Mouse (Mus musculus) adrenal gland, adult 2 months (tissue): Measurements from ENCODE around the gene Iqcf6. TPM values are rescaled to one million over a fixed set of nuclear protein-coding genes. Genes with fewer than 3 reads are reported as not detected.
A peak's percentile ranks its signal among the peaks of the same experiment; 100 is the strongest.

Source experiments
- DNase-seq: peaks from one replicate; pipeline ENCODE4 v3.0.0; 2021
- polyA plus RNA-seq: library from polyadenylated mRNA; depleted of rRNA; stranded (reverse); fragments of >200 nt; gene quantifications from 2 replicates; pipeline ENCODE4 v1.2.3, GENCODE M21; 2012; rRNA removed
- total RNA-seq, 2 experiments: library from RNA; stranded (reverse); gene quantifications; 2 replicates each; pipeline ENCODE4 v1.2.3; 2021

Gene Iqcf6
- total and polyA plus RNA-seq, 3 experiments: not detected

DNA sequence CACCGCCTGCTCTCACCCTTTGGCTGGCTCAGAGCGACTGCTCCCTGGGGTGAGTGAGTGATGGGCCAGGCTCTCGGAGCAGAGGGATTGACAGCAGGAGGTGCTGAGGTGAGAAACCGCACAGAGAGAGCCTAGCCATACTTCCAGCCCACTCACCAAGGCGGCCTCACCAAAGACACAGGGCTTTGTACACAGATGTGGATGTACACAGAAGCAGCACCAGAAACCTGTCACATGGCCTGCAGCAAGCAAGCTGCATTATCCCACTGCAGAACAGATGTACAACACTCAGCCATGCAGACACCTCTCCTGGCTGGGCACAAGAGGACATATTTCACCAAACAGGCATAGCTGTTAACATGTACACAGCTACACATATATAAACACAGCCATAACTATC is 31.2 kb downstream of the Iqcf6 start:
- no peak for DNase-seq

- DNase-seq: no peak
These were observed 33.1 kb downstream of the Iqcf6 start for GRCm38 (mm10) chr9:106659441-106659840.

DNA sequence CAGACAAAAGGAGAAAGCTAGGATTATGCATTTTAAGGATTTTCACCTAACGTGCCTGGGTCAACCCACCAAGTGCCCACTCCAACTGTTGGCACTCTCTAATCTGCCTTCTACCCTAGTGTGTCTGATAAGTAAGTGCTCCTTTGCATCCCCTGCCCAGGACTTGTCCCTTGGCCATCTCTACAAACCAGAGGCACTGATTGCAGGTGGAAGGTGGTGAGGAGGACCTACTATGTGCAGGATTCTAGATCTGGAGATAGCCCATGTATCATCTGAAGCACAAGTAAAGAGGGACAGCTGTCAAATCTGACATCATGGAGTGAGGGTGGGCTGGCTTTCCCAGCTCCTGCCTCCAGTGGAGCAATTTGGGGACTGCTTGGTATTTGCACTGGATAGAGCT is 33.6 kb downstream of the Iqcf6 start:
- no peak for DNase-seq

GRCm38 (mm10) chr9:106663200-106663599 is 36.8 kb downstream of the Iqcf6 start:
- no peak for DNase-seq

DNA sequence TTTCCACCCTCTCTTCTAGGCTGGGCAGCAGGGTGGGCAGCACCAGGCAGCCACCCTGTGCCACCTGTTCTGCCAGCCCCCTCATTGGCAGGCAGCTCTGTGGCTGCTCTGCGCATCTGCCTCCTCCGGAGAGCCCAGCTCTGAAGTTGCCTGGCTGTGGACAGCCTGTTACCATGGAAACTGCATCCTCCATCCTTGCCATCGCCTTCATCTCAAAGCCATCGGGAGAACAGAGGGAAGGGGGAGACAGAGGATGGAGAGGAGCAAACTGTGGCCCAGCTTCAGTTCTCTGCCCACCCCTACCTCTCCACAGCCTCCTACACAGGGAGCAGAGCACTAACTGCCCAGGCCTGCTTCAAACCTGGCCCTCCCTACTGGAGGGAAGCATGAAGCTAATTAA is 38.1 kb downstream of the Iqcf6 start:
- DNase-seq: no peak

- DNase-seq: no peak
These were observed 38.5 kb downstream of the Iqcf6 start for GRCm38 (mm10) chr9:106664856-106665255.

- DNase-seq: no peak
These were observed 47.5 kb downstream of the Iqcf6 start for GRCm38 (mm10) chr9:106673860-106674259.

DNA sequence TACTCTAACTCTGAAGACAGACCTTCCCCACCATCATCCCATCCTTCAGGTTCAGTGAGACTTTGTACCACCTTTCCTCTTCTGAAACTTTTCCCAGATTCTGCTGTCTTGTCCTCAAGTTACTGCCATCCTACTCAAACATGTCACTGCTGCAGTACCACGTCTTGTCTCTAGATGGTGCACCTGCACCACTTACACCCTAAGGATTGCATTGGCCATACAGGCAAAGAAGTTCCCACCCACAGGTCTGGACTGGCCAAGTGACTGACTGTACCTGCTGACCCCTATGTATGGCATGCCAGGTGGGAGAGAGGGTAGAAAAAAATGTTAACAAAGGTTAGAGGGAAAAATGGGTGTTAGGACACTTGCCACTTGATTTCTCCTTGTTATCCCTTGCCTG is 49.1 kb downstream of the Iqcf6 start:
- DNase-seq: peak; percentile 83

- DNase-seq: no peak
These were observed 49.6 kb downstream of the Iqcf6 start for GRCm38 (mm10) chr9:106675965-106676364.

DNA sequence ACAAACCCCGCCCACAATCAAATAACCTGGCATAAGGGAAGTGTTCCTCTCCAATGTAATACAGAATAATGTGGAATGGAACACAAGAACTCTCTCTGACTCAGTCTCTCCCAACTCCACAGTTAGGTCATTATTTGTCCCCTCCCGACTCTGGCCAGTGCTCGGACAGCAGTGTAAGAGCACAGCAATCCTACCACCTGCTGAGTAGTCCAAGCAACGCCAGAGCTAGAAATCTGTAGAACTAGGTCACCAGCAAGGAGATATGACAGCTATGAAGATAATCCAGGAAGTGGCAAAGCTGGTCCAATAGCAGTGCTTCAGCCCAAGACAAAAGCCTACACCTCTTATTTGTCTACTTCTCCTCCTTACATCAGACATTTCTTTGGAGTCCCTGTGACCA is 50.2 kb downstream of the Iqcf6 start:
- no peak for DNase-seq

Other genes with a start within 250 kb of the Iqcf6 start
- gene Rpl29, start 197.1 kb upstream of the Iqcf6 start, total RNA-seq: 100 to 1,000 TPM; 391 to 419 TPM
- gene Rpl29, start 197.1 kb upstream of the Iqcf6 start, polyA plus RNA-seq: 183 and 201 TPM in 2 replicates
- 10 to 100 TPM; 12.2 to 16.9 TPM for gene Acy1, start 188.3 kb upstream of the Iqcf6 start, total RNA-seq
- 11.0 and 14.8 TPM in 2 replicates for gene Acy1, start 188.3 kb upstream of the Iqcf6 start, polyA plus RNA-seq
- gene Abhd14b, start 179.1 kb upstream of the Iqcf6 start, total RNA-seq: 10 to 100 TPM; 32.6 to 46.6 TPM
- gene Abhd14b, start 179.1 kb upstream of the Iqcf6 start, polyA plus RNA-seq: 144 and 175 TPM in 2 replicates
- 10 to 100 TPM; 18.8 to 25.9 TPM for gene Abhd14a, start 178.9 kb upstream of the Iqcf6 start, total RNA-seq
- gene Abhd14a, start 178.9 kb upstream of the Iqcf6 start, polyA plus RNA-seq: 29.0 and 33.9 TPM in 2 replicates
- gene Pcbp4, start 173.3 kb upstream of the Iqcf6 start, total RNA-seq: 10 to 100 TPM; 17.5 to 28.6 TPM
- 56.4 and 90.6 TPM in 2 replicates for gene Pcbp4, start 173.3 kb upstream of the Iqcf6 start, polyA plus RNA-seq
- under 1 TPM; 0.17 TPM for gene Gpr62, start 160.6 kb upstream of the Iqcf6 start, total RNA-seq
- 0.95 and 0.99 TPM in 2 replicates for gene Gpr62, start 160.6 kb upstream of the Iqcf6 start, polyA plus RNA-seq
- gene Rrp9, start 150.6 kb upstream of the Iqcf6 start, total RNA-seq: 10 to 100 TPM; 41.2 to 47.0 TPM
- 36.8 and 42.2 TPM in 2 replicates for gene Rrp9, start 150.6 kb upstream of the Iqcf6 start, polyA plus RNA-seq
- 10 to 100 TPM; 39.4 to 60.7 TPM for gene Parp3, start 149.6 kb upstream of the Iqcf6 start, total RNA-seq
- gene Parp3, start 149.6 kb upstream of the Iqcf6 start, polyA plus RNA-seq: 65.6 and 87.4 TPM in 2 replicates
- gene Iqcf1, start 126.6 kb upstream of the Iqcf6 start, total RNA-seq: not detected
- gene Iqcf1, start 126.6 kb upstream of the Iqcf6 start, polyA plus RNA-seq: not detected in 2 replicates
- not detected for gene Iqcf5, start 112.0 kb upstream of the Iqcf6 start, total RNA-seq
- not detected in 2 replicates for gene Iqcf5, start 112.0 kb upstream of the Iqcf6 start, polyA plus RNA-seq
- gene Iqcf3, start 65.0 kb upstream of the Iqcf6 start, total RNA-seq: not detected
- not detected in 2 replicates for gene Iqcf3, start 65.0 kb upstream of the Iqcf6 start, polyA plus RNA-seq
- not detected for gene Iqcf4, start 55.6 kb upstream of the Iqcf6 start, total RNA-seq
- not detected in 2 replicates for gene Iqcf4, start 55.6 kb upstream of the Iqcf6 start, polyA plus RNA-seq
- not detected for gene Grm2, start 29.5 kb downstream of the Iqcf6 start, total RNA-seq
- gene Grm2, start 29.5 kb downstream of the Iqcf6 start, polyA plus RNA-seq: not detected in 2 replicates
- gene Tex264, start 59.3 kb downstream of the Iqcf6 start, total RNA-seq: 100 to 1,000 TPM; 128 to 130 TPM
- gene Tex264, start 59.3 kb downstream of the Iqcf6 start, polyA plus RNA-seq: 230 and 245 TPM in 2 replicates
- gene Rad54l2, start 162.6 kb downstream of the Iqcf6 start, total RNA-seq: 10 to 100 TPM; 13.2 to 24.8 TPM
- 44.6 and 68.0 TPM in 2 replicates for gene Rad54l2, start 162.6 kb downstream of the Iqcf6 start, polyA plus RNA-seq
- gene Dcaf1, start 195.3 kb downstream of the Iqcf6 start, total RNA-seq: 10 to 100 TPM; 29.9 to 36.4 TPM
- 8.9 and 9.7 TPM in 2 replicates for gene Dcaf1, start 195.3 kb downstream of the Iqcf6 start, polyA plus RNA-seq